Mouse (Mus musculus): ENCODE measurements around the gene Gadd45a.
"Not testable (repeated sequence)": the region's sequence is repeated elsewhere in the genome, so short reads cannot be mapped to it uniquely, and the experiment has no call there.

Gadd45a gene

DNA sequence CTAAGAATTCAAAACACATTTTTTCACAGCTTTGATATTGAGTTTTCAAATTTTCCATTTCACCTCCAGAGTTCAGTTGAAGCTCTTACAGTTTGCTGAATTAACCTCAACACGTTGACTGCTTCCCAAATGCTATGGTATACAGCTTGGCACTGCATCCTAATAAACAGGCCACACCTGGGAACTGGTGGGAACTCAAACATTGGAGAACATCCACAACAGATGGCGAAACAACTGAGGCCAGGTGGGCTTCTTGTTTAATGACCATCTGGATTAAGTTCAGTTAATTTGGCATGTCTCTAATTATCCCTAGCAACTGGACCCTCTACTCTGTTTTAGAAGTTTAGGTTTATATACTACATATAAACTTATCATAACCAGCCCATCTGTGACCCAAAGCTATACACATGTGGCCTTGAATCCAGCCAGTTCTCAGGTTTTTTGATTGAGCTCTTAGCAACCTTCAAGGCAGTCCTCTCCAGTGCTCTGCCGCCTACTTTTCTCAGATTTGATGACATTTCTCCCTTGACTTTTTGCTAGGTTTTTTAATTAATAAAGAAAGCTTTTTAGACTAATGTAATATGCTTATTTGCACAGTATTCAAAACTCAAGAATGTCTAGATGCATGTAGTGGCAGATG, 10.9 kb upstream of the Gadd45a start:
- no peak for DNase-seq

DNA sequence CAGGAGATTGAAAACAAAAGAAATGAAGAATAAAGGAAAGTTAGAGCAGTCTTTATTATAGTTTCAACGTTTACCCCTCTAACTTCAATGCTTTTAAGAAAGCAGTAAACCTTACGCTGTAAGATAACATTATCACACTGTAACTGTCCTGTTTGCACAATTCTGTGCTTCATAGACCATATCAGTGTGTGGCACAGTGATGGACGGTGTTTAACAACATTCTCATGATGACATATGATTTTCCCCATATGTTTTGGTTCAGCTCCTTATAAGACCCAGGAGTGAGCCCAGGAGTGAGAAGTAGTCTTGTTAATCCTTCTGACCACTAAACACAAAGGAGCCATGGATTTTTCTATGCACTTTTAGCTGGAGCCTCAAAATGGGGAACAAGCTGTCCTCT, 9.7 kb upstream of the Gadd45a start:
- no peak for DNase-seq

DNA sequence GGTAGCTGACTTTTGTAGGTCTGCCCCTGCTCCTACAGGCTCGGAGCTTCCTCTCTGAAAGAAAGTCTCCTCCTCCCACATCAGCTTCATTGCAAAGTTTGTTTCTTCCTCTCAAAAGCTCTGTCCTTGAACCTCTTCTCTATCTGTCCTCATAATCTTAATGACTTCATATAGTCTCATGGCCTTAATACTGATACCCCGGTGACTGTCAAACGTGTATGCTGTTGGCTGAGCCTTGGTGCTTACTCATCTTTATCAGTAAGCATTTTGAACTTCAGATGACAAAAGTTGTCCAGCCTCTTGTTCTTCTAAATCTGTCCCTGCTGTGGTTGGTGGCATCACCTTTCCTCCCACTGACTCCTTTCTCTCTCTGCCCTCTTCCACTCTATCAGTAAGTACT, 8.2 kb upstream of the Gadd45a start:
- no peak for DNase-seq

DNA sequence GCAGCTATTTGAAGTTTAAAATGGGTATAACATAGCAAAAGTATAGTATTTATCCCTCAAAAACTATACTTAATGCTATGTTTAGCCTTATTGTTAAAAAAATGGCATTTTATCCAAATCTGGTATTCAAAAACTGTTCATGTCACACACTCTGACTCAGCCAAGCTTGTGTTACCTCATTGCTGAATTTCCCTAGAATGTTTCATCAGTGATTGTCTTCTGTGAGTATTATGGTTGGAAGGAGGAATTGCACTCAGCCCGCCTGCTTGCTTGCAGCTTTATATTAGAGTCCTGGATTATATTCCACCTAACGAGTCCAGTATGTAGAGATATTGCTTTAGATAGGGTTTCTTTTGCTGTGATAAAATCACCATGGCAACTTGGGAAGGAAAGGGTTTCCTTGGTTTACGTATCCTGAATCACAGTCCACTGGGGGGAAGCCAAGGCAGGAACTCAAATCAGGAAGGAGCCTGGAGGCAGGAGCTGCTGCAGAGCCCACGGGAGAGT, 3.7 kb upstream of the Gadd45a start:
- DNase-seq, result no peak

DNA sequence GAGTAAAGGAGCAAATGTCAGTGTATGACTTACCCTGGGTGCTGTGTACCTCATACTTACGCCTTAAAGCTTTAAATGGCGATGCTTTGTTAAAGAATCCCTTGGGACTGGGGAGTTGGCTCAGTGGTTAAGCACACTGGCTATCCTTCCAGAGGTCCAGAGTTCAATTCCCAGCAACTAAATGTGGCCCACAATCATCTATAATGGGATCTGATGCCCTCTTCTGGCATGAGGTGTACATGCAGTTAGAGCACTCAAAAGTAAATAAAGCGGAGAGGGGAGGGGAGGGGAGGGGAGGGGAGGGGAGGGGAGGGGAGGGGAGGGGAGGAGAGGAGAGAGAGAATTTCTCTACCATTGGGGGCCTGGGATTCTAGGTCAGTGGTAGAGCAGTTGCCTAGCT, 1.7 kb upstream of the Gadd45a start:
- no peak for DNase-seq

DNA sequence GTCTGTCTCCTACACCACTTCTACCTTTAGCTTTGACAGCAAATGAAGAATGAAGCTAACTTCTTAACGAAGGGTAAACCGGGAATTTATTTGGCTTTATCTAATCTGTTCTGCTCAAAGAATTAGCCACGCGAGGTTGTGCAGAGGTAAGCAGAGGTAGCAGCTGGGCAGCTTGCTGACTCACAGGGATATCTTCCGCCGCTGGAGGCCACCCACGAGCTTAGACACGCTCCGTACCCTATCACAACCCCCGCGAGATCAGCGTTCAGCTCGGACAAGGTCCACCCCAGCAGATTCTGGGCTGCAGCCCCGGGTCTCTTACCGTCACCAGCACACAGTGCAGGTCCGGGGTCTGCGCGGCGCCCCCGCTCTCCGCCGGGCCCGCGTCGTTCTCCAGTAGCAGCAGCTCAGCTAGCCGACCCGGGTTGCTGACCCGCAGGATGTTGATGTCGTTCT, 873 bp downstream of the Gadd45a start:
- peak; percentile 82 for DNase-seq

DNA sequence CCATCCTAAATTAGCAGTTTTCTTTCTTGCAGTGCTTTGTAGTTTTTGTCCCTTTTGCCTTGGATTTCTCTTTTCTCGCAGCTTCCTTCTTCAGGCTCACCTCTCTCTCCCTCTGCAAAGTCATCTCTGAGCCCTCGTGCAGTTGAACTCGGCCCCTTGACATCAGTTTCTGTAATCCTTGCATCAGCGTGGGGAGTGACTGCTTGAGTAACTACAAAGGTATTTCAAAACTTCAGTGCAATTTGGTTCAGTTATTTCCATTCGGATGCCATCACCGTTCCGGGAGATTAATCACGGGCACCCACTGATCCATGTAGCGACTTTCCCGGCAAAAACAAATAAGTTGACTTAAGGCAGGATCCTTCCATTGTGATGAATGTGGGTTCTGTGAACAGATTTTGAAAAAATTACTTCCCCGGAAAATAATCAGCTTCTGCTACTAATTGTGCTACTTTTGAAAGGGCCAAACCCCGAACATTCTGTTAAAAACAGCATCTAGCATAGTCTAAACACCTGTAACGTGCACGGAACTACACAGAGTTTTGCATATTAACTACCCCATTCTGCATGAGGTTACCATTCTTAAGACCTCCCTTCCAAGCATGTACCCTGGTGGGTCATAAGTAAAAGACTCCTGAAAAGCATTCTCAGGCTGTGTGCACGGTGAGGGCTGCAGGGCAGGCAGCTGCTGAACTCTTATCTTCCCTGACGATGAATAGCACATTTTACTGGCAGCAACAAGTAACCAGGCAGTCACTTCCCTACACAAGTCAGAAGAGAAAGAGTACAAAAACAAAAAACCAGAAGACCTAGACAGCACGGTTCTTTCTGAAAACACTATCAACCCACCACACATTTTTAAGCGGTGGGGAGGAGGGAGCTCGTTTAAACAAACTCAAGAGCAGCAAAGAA, 1.6 kb downstream of the Gadd45a start:
- DNase-seq, result no peak

DNA sequence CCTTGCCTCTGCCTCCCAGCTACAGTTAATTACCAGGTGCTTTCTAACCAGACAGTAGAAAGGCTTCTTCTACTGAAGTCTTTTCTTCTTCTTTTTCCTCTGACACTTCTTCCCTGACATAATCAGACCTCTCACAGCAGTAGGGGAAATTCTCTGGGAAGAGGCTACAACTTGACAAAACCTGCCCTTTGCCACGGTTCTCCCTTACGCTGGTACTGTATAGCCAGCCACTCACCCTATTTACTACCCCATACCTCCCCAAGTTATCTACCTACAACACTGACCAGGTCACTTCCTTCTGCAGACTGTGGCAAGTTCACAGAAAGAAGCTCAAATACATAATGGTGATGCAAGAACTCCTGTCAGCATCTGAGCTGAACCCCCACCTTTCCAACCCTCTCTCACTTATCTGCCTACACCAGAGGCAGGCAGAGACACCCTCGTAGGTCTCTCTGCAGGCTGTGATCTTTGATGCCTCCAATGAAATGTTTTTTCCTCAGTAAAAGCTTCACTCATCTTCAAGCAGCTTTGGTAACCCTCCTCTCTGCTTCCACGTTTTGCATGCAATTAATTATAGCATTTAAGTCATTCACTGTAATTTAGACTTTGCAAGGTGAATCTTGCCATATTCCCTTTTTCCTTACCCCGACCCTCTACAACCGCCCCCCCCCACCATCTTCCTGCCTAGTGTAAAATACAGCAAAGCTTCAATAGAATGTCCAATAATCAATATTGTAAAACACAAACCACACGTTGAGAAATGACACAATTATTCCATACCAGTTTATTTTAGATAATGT, 2.7 kb downstream of the Gadd45a start:
- DNase-seq, result no peak

DNA sequence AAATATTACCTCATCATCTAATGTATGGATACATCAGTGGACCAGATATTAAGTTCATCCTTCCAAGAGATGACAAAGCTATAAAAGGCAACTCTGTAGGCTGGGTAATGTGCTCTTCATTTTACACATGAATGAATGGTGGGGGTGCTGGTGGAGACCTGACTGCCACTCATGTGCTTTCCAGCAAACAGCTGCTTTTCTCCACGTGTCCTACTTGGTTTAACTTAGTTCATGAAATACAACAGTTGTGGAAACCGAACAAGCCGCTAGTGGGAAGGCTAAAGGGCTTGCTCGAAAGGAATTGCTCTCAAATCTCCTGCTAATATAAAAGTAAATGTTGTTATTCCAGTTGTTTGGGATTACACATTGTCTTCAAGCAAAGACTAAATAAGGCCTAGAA, 3.7 kb downstream of the Gadd45a start:
- no peak for DNase-seq

DNA sequence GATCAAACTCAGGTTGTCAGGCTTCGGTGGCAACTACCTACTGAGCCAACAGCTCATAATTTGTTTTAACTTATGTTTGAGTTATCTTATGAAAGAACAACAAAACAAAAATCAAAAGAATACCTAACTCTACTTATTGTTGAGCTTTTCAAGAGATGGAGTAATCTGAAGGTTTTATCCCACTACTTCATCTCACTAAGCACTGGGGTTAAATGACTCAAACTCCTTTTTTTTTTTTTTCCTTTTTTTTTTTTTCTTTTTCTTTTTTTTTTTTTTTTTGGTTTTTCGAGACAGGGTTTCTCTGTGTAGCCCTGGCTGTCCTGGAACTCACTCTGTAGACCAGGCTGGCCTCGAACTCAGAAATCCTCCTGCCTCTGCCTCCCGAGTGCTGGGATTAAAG, 4.3 kb downstream of the Gadd45a start:
- DNase-seq, result not testable (repeated sequence)

DNA sequence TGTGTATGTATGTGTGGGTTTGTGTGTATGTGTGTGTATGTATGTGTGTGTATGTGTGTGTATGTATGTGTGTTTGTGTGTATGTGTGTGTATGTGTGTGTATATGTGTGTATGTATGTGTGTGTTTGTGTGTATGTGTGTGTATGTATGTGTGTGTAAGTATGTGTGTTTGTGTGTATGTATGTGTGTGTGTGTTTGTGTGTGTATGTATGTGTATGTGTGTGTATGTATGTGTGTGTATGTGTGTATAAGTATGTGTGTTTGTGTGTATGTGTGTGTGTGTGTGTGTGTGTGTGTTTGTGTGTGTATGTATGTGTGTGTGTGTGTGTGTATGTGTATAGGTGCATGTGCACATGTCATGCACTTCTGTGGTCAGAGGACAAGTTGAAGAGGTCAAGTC, 4.7 kb downstream of the Gadd45a start:
- DNase-seq, result not testable (repeated sequence)

DNA sequence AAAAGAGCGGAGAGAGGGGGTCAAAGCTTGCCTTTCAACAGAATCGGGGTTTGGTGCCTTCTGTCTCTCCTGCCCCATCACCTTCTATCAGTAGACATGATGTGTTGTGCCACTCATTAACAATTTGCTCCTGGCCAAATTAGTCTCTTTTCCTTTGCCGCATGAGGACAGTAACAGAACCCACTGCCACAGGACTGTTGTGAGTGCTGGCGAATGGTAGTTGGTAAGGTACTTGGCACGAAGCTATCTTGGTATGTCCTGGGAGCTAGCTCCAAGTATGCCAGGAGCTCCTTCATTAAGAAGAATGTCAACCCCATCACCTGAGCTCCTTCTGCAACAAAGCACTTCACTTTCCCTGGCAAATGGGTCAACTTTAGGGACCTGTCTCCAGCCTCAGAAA, 6.4 kb downstream of the Gadd45a start:
- no peak for DNase-seq

DNA sequence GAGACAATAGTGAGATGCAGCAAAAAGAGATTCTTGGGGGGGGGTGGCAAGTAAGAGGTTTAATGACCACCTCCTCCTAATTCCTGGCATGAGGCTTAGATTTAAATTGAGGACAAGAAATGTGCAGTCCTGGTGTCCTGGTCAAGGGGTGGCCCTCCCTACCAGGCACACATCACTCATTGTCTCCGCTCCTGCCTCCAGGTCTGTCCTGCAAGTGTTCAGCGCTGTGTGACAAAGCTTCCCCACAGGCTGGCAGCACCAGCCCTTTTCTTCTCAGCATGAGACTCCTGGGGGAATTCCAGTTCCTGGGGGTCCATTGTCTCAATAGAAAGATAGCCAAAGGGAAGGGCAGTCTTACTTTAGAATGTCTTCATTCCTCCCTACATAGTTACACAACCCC, 6.8 kb downstream of the Gadd45a start:
- no peak for DNase-seq

DNA sequence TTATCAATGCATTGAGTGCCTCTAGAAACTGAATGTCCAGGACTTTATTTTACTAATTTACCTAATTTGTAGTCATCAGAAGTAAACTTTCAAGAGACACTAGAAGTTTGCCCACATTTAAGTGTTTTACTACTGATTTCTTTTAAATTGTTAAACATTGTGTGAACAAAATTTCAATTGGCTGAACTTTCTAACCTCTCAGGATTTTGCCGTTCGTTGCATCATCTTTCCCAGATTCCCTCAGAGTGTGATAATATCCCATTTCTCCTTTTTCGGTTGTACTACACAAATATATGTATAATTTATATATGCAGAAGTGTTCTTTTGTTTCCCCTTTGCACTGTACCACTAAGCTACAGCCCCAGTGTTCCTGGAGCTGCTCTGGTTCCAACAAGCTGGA, 7.3 kb downstream of the Gadd45a start:
- DNase-seq, result no peak

DNA sequence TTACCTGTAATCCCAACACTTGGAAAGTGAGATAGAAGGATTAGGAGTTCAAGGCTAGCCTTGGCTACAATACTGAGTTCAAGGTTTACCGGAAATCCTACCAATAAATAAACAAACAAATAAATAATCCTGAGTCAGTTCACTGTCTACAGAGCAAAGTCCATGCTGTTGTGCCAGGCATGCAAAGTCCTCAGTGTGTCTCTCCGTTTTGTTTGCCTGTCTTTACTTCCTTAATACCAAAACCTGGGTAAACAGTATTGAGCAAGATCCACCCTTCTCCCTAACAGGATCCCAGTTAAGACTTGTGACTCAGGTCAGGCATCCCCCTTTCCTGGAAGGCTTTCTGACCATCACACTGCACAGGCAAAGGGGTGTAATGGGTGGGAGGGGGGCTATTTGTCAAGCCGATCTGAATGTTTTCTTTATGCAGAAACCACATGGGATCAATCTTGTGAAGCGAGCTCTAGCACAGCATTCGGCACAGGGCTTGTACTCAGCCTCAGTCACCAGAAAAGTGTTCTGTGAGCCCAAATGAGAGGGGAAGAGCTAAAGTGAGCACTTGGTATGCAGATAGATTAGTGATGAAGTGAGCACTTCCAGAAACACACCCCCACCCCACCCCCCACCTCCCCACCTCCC, 7.8 kb downstream of the Gadd45a start:
- no peak for DNase-seq

DNA sequence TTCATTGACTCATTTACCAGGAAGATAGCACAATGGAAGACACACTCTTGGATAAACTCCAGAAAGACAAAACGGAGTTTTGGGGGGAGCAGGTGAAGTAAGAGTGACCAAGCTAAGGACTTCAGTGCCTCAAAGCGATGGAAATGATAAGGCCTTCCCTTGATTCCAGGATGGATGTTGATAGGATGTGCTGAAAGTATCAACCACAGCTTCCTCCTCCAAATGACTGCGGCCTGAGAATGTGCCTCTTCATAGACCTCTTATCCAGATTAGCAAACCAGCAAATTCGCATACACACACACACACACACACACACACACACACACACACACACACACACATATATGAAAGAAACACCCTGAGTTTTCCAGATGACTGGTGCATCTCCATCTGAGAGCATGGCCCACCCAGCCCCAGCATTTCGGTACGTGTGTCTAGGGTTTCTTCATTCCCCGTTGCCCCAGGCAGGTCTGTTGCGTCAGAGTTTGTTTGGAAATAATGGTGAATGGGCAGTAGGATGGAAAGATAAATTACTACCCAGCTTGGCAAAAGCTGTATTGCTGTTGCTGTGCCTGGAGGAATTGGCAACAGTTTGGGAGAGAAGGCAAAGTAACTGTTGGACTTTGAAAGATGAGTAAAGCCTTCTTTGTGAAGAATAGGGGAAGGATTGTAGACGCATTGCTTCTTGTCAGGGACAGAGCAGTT, 9.7 kb downstream of the Gadd45a start:
- no peak for DNase-seq

DNA sequence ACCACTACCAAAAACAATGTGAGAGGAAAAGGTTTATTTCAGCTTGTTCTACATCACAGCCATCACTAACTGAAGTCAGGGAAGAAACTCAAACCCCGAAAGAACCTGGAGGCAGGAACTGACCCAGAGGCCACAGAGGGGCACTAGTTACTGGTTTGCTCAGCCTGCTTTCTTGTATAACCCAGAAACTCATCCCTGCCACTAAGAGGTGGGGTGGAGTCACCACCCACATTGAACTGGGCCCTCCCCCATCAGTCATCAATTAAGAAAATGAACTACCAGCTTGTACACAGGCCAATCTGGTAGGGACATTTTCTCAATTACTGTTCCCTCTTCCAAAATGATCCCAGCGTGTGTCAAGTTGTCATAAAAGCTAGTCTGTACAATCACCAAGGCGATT, 10.6 kb downstream of the Gadd45a start:
- no peak for DNase-seq

DNA sequence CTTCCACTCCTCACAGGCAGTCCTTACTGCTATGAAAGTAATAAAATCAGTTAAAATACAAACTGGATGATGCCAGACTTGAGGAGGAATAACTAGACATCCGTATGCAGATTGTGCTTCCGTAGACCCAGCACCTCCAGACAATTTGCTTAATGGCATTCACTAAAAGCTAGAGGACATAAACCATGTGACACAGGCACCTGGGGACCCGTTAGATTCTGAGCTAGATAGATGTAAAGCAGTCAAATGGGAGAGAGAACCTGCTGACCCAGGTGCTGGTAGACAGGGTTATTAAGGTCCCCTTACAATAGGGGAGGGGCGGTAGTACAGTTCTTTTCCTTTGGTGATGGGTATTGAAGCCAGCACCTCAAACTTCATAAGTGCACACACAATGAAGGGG, 13.5 kb downstream of the Gadd45a start:
- DNase-seq, result no peak

DNA sequence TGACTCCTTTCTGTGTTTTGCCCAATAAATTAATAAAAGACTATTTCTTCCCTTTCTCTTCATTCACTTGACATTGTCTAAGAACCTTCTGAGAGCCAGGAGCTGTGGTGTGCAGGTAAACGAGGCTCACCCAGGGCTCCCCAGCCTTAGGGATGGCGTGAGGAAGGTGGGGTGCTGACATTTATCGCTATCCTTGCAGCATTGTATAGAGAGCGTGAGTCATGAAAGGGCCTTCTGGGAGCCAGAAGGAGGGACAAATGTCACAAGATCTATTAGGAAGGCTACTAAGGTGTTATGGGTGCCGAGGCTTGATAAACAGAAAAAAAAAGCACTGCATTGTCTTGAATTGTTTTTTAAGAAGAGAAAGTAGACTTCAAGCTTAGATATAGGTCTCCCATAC, 15.9 kb downstream of the Gadd45a start:
- DNase-seq, result no peak

DNA sequence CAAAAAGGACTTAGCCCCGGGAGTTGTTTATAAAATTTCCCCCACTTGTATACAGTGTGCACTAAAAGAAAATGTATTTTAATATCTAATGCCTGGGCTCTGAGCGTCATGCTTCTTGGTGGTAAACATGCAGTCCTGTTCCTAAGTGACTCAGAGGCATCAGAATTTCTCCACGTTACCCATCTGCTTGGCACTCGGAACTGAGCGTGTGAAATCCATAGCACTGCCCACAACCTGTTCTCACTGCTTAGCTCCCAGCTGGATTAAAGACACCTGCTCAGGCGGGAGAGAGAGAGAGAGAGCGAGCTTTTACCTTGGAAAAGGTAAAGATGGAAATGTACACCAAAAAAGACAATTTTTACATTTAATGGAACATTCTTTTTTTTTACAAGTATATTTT, 18.3 kb downstream of the Gadd45a start:
- DNase-seq, result not testable (repeated sequence)

DNA sequence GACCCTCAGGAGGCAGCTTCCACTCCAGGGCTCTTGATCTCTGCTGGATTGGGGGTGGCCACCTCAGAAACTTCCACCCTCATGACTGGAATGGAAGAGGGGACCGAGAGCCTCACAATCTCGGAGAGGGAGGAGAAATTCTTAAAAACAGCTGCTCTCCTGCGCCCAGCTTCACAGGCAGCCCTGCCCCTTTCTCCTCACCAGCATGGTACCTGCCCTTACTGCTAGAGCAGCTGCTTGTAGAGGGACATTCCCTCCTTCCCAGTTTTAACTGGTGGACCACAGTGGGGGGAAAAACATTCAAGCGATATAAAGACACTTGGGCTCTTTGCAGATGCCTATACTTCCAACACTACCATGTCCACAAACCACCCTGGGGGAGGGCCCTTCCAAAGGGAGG, 18.9 kb downstream of the Gadd45a start:
- no peak for DNase-seq

DNA sequence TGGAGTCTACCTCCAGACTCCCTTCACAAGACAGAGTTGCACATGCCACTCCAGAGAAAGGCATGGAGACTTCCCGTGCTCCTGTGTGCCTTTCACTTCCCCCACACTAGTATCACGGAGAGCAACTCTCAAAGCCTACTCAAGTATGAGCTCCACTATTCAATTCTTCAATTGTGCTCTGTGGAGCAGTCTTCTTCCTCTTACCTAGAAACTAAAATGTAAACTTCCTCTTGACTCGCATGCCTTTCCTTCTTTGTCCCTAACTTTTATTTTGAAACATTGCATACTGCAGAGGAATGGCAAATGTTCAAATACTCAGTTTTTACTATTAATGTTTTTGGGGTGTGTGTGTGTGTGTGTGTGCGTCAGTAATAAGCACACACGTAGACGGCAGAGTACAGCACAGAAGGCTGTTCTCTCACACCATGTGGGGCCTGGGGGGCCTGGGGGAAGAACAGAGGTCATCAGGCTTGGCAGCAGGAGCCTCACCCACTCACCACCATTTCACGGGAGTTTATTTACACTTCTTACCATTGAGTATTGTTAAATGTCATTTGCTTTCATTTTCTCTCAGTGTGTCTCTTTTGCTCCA, 20.6 kb downstream of the Gadd45a start:
- DNase-seq, result no peak

All from thymus, postnatal 25 days (tissue).